Mouse (Mus musculus) spleen, adult 18-20 months (tissue): ENCODE results near the gene Ddo.

Experiments used
- DNase-seq, 2 experiments: peaks; one replicate each; pipeline ENCODE4 v3.0.0; 2022; ENCODE audit warnings: mixed read lengths in 2 of 2

The Ddo gene

GRCm38 (mm10) chr10:40666943-40667342 lies 37.1 kb downstream of the Ddo start:
- DNase-seq, result no peak

- DNase-seq, result no peak
Observed at GRCm38 (mm10) chr10:40668640-40669039, 38.8 kb downstream of the Ddo start.

- no peak for DNase-seq
Observed at GRCm38 (mm10) chr10:40672587-40673296, 42.9 kb downstream of the Ddo start.

GRCm38 (mm10) chr10:40673297-40673665 lies 43.5 kb downstream of the Ddo start:
- no peak for DNase-seq

- no peak for DNase-seq
Observed at GRCm38 (mm10) chr10:40674151-40674550, 44.3 kb downstream of the Ddo start.

GRCm38 (mm10) chr10:40675921-40676320 lies 46.1 kb downstream of the Ddo start:
- DNase-seq, result no peak

- no peak for DNase-seq
Observed at GRCm38 (mm10) chr10:40678477-40678876, 48.7 kb downstream of the Ddo start.

- DNase-seq, result no peak
Observed at GRCm38 (mm10) chr10:40682470-40682869, 52.7 kb downstream of the Ddo start.

- peak in 1 of 2 experiments; percentile 33 for DNase-seq
Observed at GRCm38 (mm10) chr10:40683092-40683867, 53.5 kb downstream of the Ddo start, which contains the start of gene Mettl24. TSS of gene Mettl24 (plus strand) at chr10:40683282.

GRCm38 (mm10) chr10:40683868-40684253 lies 54.0 kb downstream of the Ddo start:
- DNase-seq, result no peak

- no peak for DNase-seq
Observed at GRCm38 (mm10) chr10:40684326-40684725, 54.5 kb downstream of the Ddo start.

GRCm38 (mm10) chr10:40685641-40686040 lies 55.8 kb downstream of the Ddo start:
- no peak for DNase-seq

GRCm38 (mm10) chr10:40686976-40687375 lies 57.2 kb downstream of the Ddo start:
- DNase-seq, result no peak

GRCm38 (mm10) chr10:40687407-40687806 lies 57.6 kb downstream of the Ddo start:
- DNase-seq, result no peak

GRCm38 (mm10) chr10:40688266-40688665 lies 58.5 kb downstream of the Ddo start:
- no peak for DNase-seq

- DNase-seq, result no peak
Observed at GRCm38 (mm10) chr10:40688873-40689272, 59.1 kb downstream of the Ddo start.

GRCm38 (mm10) chr10:40698652-40699051 lies 68.8 kb downstream of the Ddo start:
- no peak for DNase-seq

GRCm38 (mm10) chr10:40711127-40711526 lies 81.3 kb downstream of the Ddo start:
- no peak for DNase-seq

- no peak for DNase-seq
Observed at GRCm38 (mm10) chr10:40713018-40713608, 83.3 kb downstream of the Ddo start.

- DNase-seq, result no peak
Observed at GRCm38 (mm10) chr10:40713829-40714228, 84.0 kb downstream of the Ddo start.

GRCm38 (mm10) chr10:40715151-40715550 lies 85.3 kb downstream of the Ddo start:
- DNase-seq, result no peak

GRCm38 (mm10) chr10:40716296-40716695 lies 86.5 kb downstream of the Ddo start:
- DNase-seq, result no peak

GRCm38 (mm10) chr10:40716713-40717112 lies 86.9 kb downstream of the Ddo start:
- DNase-seq, result no peak

- no peak for DNase-seq
Observed at GRCm38 (mm10) chr10:40718362-40718761, 88.6 kb downstream of the Ddo start.
